Mouse (Mus musculus): Measurements from ENCODE around the gene Cldn13. TPM values are rescaled to one million over a fixed set of nuclear protein-coding genes. Genes with fewer than 3 reads are reported as not detected.

Gene Cldn13
- polyA plus RNA-seq, 1 experiment from 2014 or later: 152 TPM

GRCm38 (mm10) chr5:134932179-134932902, 17.0 kb upstream of the Cldn13 start, which contains the start of gene Mettl27:
Gene Mettl27, plus strand, starts transcription at chr5:134932368.
- Histone ChIP-seq H3K36me3 (replicated peaks; ENCODE audit: insufficient read depth, low read length) (0 out of 2 replicates have a peak, but pooled peaks cover 3% of the 10 kb centered on the region), H3K4me1 (ENCODE audit: insufficient read depth) (0 out of 2 replicates have a peak, but pooled peaks cover 8% of the 10 kb centered on the region), H3K4me2 (ENCODE audit: low read depth, low read length) (peak within 1 kb of the TSS; percentile 79), H3K9ac (replicated peaks) (peak within 1 kb of the TSS; percentile 70), H3K27ac (ENCODE audit: low read depth) (peak within 1 kb of the TSS; percentile 89), H3K9me3 (ENCODE audit: low read length) (no peaks in the 10 kb centered on the region), H3K27me3 (ENCODE audit: insufficient read depth, low read length) (no peaks in the 10 kb centered on the region), H3K4me3 (ENCODE audit: low read depth, low read length) (peak within 1 kb of the TSS; percentile 63)
- WGBS (ENCODE audit: insufficient replicate concordance): 0% methylated on average over 41 of the region's 41 CpGs
- DNase-seq: peak; percentile 91
- TF ChIP-seq CTCF (IDR thresholded peaks at IDR 0.05; ENCODE audit: low read depth): peak; percentile 13; the same call in 1 of the 2 replicates
- TF ChIP-seq EP300 (IDR thresholded peaks at IDR 0.05; ENCODE audit: low read depth): peak; percentile 37; the same call in 1 of the 2 replicates
- ATAC-seq: peak; percentile 97

- ATAC-seq: no peak
These were observed 14.7 kb upstream of the Cldn13 start for GRCm38 (mm10) chr5:134929988-134930387.

GRCm38 (mm10) chr5:134926726-134927125, 11.4 kb upstream of the Cldn13 start:
- no peak for TF ChIP-seq EP300 (IDR thresholded peaks at IDR 0.05; ENCODE audit: low read depth)
- no peak for TF ChIP-seq CTCF (IDR thresholded peaks at IDR 0.05; ENCODE audit: low read depth)
- 65% methylated on average over 4 of the region's 4 CpGs for WGBS (ENCODE audit: insufficient replicate concordance)
- no peak overlapping the region for H3K27ac ChIP-seq (ENCODE audit: low read depth)
- no peaks in the 10 kb centered on the region for H3K36me3 ChIP-seq (replicated peaks; ENCODE audit: insufficient read depth, low read length)
- no peaks in the 10 kb centered on the region for H3K27me3 ChIP-seq (ENCODE audit: insufficient read depth, low read length)
- ATAC-seq (no peak), DNase-seq (no peak)
- H3K4me1 ChIP-seq (ENCODE audit: insufficient read depth): peaks cover under 1% of the 10 kb centered on the region
- no peak overlapping the region for H3K9ac ChIP-seq (replicated peaks)
- no peak overlapping the region for H3K4me3 ChIP-seq (ENCODE audit: low read depth, low read length)
- H3K9me3 ChIP-seq (ENCODE audit: low read length): no peaks in the 10 kb centered on the region
- no peak overlapping the region for H3K4me2 ChIP-seq (ENCODE audit: low read depth, low read length)

More at GRCm38 (mm10) chr5:134929988-134930387, 14.7 kb upstream of the Cldn13 start:
- no peaks in the 10 kb centered on the region for H3K27me3 ChIP-seq (ENCODE audit: insufficient read depth, low read length)
- H3K27ac ChIP-seq (ENCODE audit: low read depth): no peak overlapping the region
- no peak overlapping the region for H3K4me2 ChIP-seq (ENCODE audit: low read depth, low read length)
- DNase-seq: no peak
- TF ChIP-seq CTCF (IDR thresholded peaks at IDR 0.05; ENCODE audit: low read depth): no peak
- TF ChIP-seq EP300 (IDR thresholded peaks at IDR 0.05; ENCODE audit: low read depth): no peak
- no peak overlapping the region for H3K4me3 ChIP-seq (ENCODE audit: low read depth, low read length)
- 0 out of 2 replicates have a peak, but pooled peaks cover 8% of the 10 kb centered on the region for H3K4me1 ChIP-seq (ENCODE audit: insufficient read depth)
- WGBS (ENCODE audit: insufficient replicate concordance): 81% methylated on average over 2 of the region's 2 CpGs
- H3K9ac ChIP-seq (replicated peaks): no peak overlapping the region
- H3K9me3 ChIP-seq (ENCODE audit: low read length): no peaks in the 10 kb centered on the region
- H3K36me3 ChIP-seq (replicated peaks; ENCODE audit: insufficient read depth, low read length): 0 out of 2 replicates have a peak, but pooled peaks cover 3% of the 10 kb centered on the region

- no peak overlapping the region for H3K27ac ChIP-seq (ENCODE audit: low read depth)
- H3K4me3 ChIP-seq (ENCODE audit: low read depth, low read length): no peak overlapping the region
- H3K4me1 ChIP-seq (ENCODE audit: insufficient read depth): peaks cover 27% of the 10 kb centered on the region
- ATAC-seq (no peak), DNase-seq (no peak)
- no peaks in the 10 kb centered on the region for H3K36me3 ChIP-seq (replicated peaks; ENCODE audit: insufficient read depth, low read length)
- H3K9ac ChIP-seq (replicated peaks): no peak overlapping the region
- no peaks in the 10 kb centered on the region for H3K27me3 ChIP-seq (ENCODE audit: insufficient read depth, low read length)
- no peak overlapping the region for H3K4me2 ChIP-seq (ENCODE audit: low read depth, low read length)
- 66% methylated on average over 6 of the region's 6 CpGs for WGBS (ENCODE audit: insufficient replicate concordance)
- TF ChIP-seq EP300 (IDR thresholded peaks at IDR 0.05; ENCODE audit: low read depth) (no peak), CTCF (IDR thresholded peaks at IDR 0.05; ENCODE audit: low read depth) (no peak)
- H3K9me3 ChIP-seq (ENCODE audit: low read length): no peaks in the 10 kb centered on the region
These were observed 7.8 kb upstream of the Cldn13 start for GRCm38 (mm10) chr5:134923141-134923540.

- Histone ChIP-seq H3K4me2 (ENCODE audit: low read depth, low read length) (peak overlapping the region; percentile 16), H3K36me3 (replicated peaks; ENCODE audit: insufficient read depth, low read length) (no peaks in the 10 kb centered on the region), H3K4me3 (ENCODE audit: low read depth, low read length) (no peak overlapping the region), H3K27me3 (ENCODE audit: insufficient read depth, low read length) (no peaks in the 10 kb centered on the region), H3K9me3 (ENCODE audit: low read length) (no peaks in the 10 kb centered on the region), H3K27ac (ENCODE audit: low read depth) (peak overlapping the region; percentile 93), H3K4me1 (ENCODE audit: insufficient read depth) (peaks cover 30% of the 10 kb centered on the region), H3K9ac (replicated peaks) (peak overlapping the region; percentile 53)
- WGBS (ENCODE audit: insufficient replicate concordance): 55% methylated on average over 8 of the region's 8 CpGs
- ATAC-seq (peak; percentile 24; the same call in 1 of the 2 replicates), DNase-seq (peak; percentile 66)
- peak; percentile 96 for TF ChIP-seq EP300 (IDR thresholded peaks at IDR 0.05; ENCODE audit: low read depth)
- no peak for TF ChIP-seq CTCF (IDR thresholded peaks at IDR 0.05; ENCODE audit: low read depth)
These were observed 5.8 kb upstream of the Cldn13 start for GRCm38 (mm10) chr5:134921106-134921505.

GRCm38 (mm10) chr5:134920106-134920687, 4.9 kb upstream of the Cldn13 start:
- DNase-seq (peak; percentile 47), ATAC-seq (no peak)
- 61% methylated on average over 6 of the region's 6 CpGs for WGBS (ENCODE audit: insufficient replicate concordance)
- H3K27ac ChIP-seq (ENCODE audit: low read depth): peak overlapping the region; percentile 93
- peaks cover 33% of the 10 kb centered on the region for H3K4me1 ChIP-seq (ENCODE audit: insufficient read depth)
- no peaks in the 10 kb centered on the region for H3K27me3 ChIP-seq (ENCODE audit: insufficient read depth, low read length)
- H3K4me2 ChIP-seq (ENCODE audit: low read depth, low read length): peak overlapping the region; percentile 16
- peak overlapping the region; percentile 53 for H3K9ac ChIP-seq (replicated peaks)
- TF ChIP-seq CTCF (IDR thresholded peaks at IDR 0.05; ENCODE audit: low read depth) (no peak), EP300 (IDR thresholded peaks at IDR 0.05; ENCODE audit: low read depth) (peak; percentile 90)
- no peak overlapping the region for H3K4me3 ChIP-seq (ENCODE audit: low read depth, low read length)
- no peaks in the 10 kb centered on the region for H3K9me3 ChIP-seq (ENCODE audit: low read length)
- H3K36me3 ChIP-seq (replicated peaks; ENCODE audit: insufficient read depth, low read length): no peaks in the 10 kb centered on the region

Measured in liver, postnatal 0 days (tissue).